Mouse (Mus musculus) midbrain, postnatal 0 days (tissue): ENCODE data around the gene Riiad1. TPM values are rescaled to one million over a fixed set of nuclear protein-coding genes. Genes with fewer than 3 reads are reported as not detected.

ENCODE experiments used
- ATAC-seq: fragments of 200-750 bp; cut with Nextera tagmentation; 2 replicates; pipeline ENCODE4 v1.8.0; 2017; ENCODE audit warnings: moderate number of reproducible peaks, mild to moderate bottlenecking, moderate TSS enrichment, moderate library complexity; ENCODE audit not compliant: low FRiP score
- DNase-seq: peaks from one replicate; pipeline ENCODE4 v3.0.0-alpha.2; 2015; ENCODE audit warnings: low spot score
- H3K27ac ChIP-seq: fragments of 300-500 bp; sonication (generic); 2 replicates; pipeline ENCODE4 v1.5.1; 2014; ENCODE audit warnings: low read depth, mild to moderate bottlenecking, low read length, mixed read lengths
- H3K27me3 ChIP-seq: fragments of 300-500 bp; sonication (generic); 2 replicates; pipeline ENCODE4 v1.6.1; 2014; ENCODE audit warnings: low read length, control low read depth, mixed read lengths; ENCODE audit not compliant: insufficient read depth
- H3K36me3 ChIP-seq: fragments of 300-500 bp; sonication (generic); 2 replicates; pipeline ENCODE4 v1.6.1; 2014; ENCODE audit warnings: low read length, control low read depth, mixed read lengths; ENCODE audit not compliant: insufficient read depth
- H3K4me1 ChIP-seq: fragments of 300-500 bp; sonication (generic); 2 replicates; pipeline ENCODE4 v1.6.1; 2014; ENCODE audit warnings: mild to moderate bottlenecking, control low read depth, antibody characterized with exemption, low read length, mixed read lengths; ENCODE audit not compliant: insufficient read depth
- H3K4me2 ChIP-seq: fragments of 300-500 bp; sonication (generic); 2 replicates; pipeline ENCODE4 v1.6.1; 2014; ENCODE audit warnings: low read depth, mild to moderate bottlenecking, low read length, mixed read lengths; ENCODE audit not compliant: poor library complexity, severe bottlenecking
- H3K4me3 ChIP-seq: fragments of 300-500 bp; sonication (generic); 2 replicates; pipeline ENCODE4 v1.5.1; 2014; ENCODE audit warnings: low read depth, mild to moderate bottlenecking, low read length, moderate library complexity
- H3K9ac ChIP-seq: fragments of 300-500 bp; sonication (generic); replicated peaks from 2 replicates; pipeline ENCODE4 v1.6.1; 2014; ENCODE audit warnings: mild to moderate bottlenecking, low read length, moderate library complexity, mixed read lengths; ENCODE audit not compliant: poor library complexity, severe bottlenecking
- H3K9me3 ChIP-seq: fragments of 300-500 bp; sonication (generic); 2 replicates; pipeline ENCODE4 v1.6.1; 2016; ENCODE audit warnings: low read length, control low read depth
- CTCF ChIP-seq: IDR thresholded peaks from 2 replicates; pipeline ENCODE4 v1.5.1; 2016; ENCODE audit warnings: antibody characterized with exemption, mild to moderate bottlenecking
- WGBS: fragments of 180-500 bp; shearing (Covaris S2); extraction: QIAGEN DNeasy Blood & Tissue Kit; methylation state at CpG from one replicate; pipeline ENCODE4 v1.1.7; 2014; 5-methylcytosine and 5-hydroxymethylcytosine counted together
- polyA plus RNA-seq: library from polyadenylated mRNA; unstranded; fragments of >200 nt; fragmentation: Nextera tagmentation; extraction: Ambion mirVana; gene quantifications from 2 replicates; pipeline ENCODE4 v1.2.1, GENCODE M21; 2015
- total RNA-seq: library from RNA; depleted of rRNA; stranded (reverse); fragments of >200 nt; gene quantifications from 2 replicates; pipeline ENCODE4 v1.2.3, GENCODE M21; 2014

Riiad1 gene
- total and polyA plus RNA-seq, 2 experiments from 2014 or later = 6.6 to 23.3 TPM

- WGBS = 10% methylated on average over 28 of the region's 28 CpGs
- peaks cover 7% of the 10 kb centered on the region; the same call in 1 of the 2 replicates for H3K4me1 ChIP-seq
- peak overlapping the region; percentile 48 for H3K4me2 ChIP-seq
- DNase-seq (peak; percentile 56), ATAC-seq (no peak)
- H3K9ac ChIP-seq = peak overlapping the region; percentile 33; the same call in 1 of the 2 replicates
- H3K27ac ChIP-seq = 0 out of 2 replicates have a peak overlapping the region, but pooled peaks have one; percentile 7
- no peak for TF ChIP-seq CTCF
- H3K9me3 ChIP-seq = no peaks in the 10 kb centered on the region
- H3K27me3 ChIP-seq = no peaks in the 10 kb centered on the region
- H3K36me3 ChIP-seq = no peaks in the 10 kb centered on the region
- peak overlapping the region; percentile 20; the same call in 1 of the 2 replicates for H3K4me3 ChIP-seq
These were observed 7.6 kb downstream of the Riiad1 start for GRCm38 (mm10) chr3:94472447-94473114.

- H3K9me3 ChIP-seq = no peaks in the 10 kb centered on the region
- no peaks in the 10 kb centered on the region for H3K36me3 ChIP-seq
- H3K27me3 ChIP-seq = no peaks in the 10 kb centered on the region
- no peak for TF ChIP-seq CTCF
- 52% methylated on average over 3 of the region's 3 CpGs for WGBS
- H3K27ac ChIP-seq = no peak overlapping the region
- no peak overlapping the region for H3K4me3 ChIP-seq
- no peak overlapping the region for H3K9ac ChIP-seq
- peaks cover 25% of the 10 kb centered on the region for H3K4me1 ChIP-seq
- no peak for DNase-seq
- no peak for ATAC-seq
- no peak overlapping the region for H3K4me2 ChIP-seq
These were observed 11.2 kb downstream of the Riiad1 start for GRCm38 (mm10) chr3:94468931-94469330.

GRCm38 (mm10) chr3:94465632-94466430, 14.3 kb downstream of the Riiad1 start:
- TF ChIP-seq CTCF = peak; percentile 43
- DNase-seq (peak; percentile 77), ATAC-seq (peak; percentile 70)
- H3K9me3 ChIP-seq = no peaks in the 10 kb centered on the region
- peak overlapping the region; percentile 75 for H3K27ac ChIP-seq
- H3K4me2 ChIP-seq = no peak overlapping the region
- 0 out of 2 replicates have a peak overlapping the region, but pooled peaks have one; percentile 36 for H3K9ac ChIP-seq
- no peak overlapping the region for H3K4me3 ChIP-seq
- 37% methylated on average over 13 of the region's 13 CpGs for WGBS
- no peaks in the 10 kb centered on the region for H3K27me3 ChIP-seq
- H3K4me1 ChIP-seq = peaks cover 21% of the 10 kb centered on the region
- H3K36me3 ChIP-seq = no peaks in the 10 kb centered on the region

- H3K9ac ChIP-seq = no peak overlapping the region
- 28% methylated on average over 11 of the region's 11 CpGs for WGBS
- ATAC-seq (peak; percentile 80), DNase-seq (peak; percentile 82)
- H3K27ac ChIP-seq = peak overlapping the region; percentile 79
- H3K27me3 ChIP-seq = no peaks in the 10 kb centered on the region
- no peak overlapping the region for H3K4me3 ChIP-seq
- no peaks in the 10 kb centered on the region for H3K36me3 ChIP-seq
- no peak for TF ChIP-seq CTCF
- no peak overlapping the region for H3K4me2 ChIP-seq
- H3K9me3 ChIP-seq = no peaks in the 10 kb centered on the region
- peaks cover 21% of the 10 kb centered on the region for H3K4me1 ChIP-seq
These were observed 16.1 kb downstream of the Riiad1 start for GRCm38 (mm10) chr3:94463926-94464578.

GRCm38 (mm10) chr3:94459834-94460233, 20.3 kb downstream of the Riiad1 start:
- Histone ChIP-seq H3K36me3 (no peaks in the 10 kb centered on the region), H3K4me2 (no peak overlapping the region), H3K27me3 (no peaks in the 10 kb centered on the region), H3K27ac (no peak overlapping the region), H3K4me3 (no peak overlapping the region), H3K4me1 (peaks cover 10% of the 10 kb centered on the region), H3K9ac (no peak overlapping the region), H3K9me3 (no peaks in the 10 kb centered on the region)
- no peak for DNase-seq
- no peak for TF ChIP-seq CTCF
- WGBS = 95% methylated on average over 2 of the region's 2 CpGs
- ATAC-seq = no peak
